Mouse (Mus musculus) neural tube, embryonic 10.5 days (tissue): ENCODE measurements around the gene Amd1.

ENCODE experiments used
- DNase-seq: peaks from one replicate; pipeline ENCODE4 v3.0.0-alpha.2; 2017; ENCODE audit warnings: low spot score; ENCODE audit errors: extremely low spot score

Gene Amd1

DNA sequence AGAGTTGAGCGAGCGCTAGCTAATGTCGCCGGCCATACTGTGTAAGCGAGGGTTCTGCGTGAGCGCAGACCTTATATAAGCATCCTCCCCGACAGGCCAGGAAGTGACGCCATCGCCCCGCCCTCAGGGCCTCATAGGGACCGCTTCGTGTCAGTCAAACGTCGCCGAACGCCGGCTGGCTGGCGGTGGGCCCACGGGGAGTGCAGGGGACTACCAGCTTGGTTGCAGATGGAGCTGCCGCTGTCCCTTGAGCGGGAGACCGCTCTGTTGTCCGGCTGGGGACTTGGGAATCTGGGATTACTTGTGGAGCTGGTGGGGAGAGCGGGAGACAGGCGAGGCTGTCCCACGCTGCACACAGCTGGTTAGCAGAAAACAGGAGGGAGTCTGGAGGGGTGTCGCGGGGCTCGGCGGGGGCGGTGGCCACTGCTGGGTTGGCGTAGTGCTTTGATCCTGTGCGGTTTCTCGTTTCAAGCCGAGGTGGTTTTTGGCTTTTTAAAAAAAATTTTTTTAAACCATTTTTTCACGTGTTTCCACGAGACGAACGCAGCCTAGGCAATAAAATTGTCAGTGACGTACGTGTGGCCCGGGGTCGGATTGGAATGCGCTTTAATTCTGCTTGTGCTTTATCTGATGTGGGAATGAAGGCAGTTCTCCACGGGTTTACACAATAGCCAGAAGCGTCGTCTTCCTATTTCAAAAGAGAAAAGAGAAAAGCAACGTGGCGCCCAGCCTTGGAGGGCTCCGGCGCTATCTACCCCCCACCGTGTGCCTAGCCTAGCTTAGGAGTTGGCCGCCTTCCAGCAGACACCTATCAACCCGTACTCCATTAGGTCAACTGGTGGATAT is at the start of gene Amd1:
Amd1 (minus strand) TSS at position 47 of the 846 bp plus-strand sequence.
- peak; percentile 99 for DNase-seq

DNA sequence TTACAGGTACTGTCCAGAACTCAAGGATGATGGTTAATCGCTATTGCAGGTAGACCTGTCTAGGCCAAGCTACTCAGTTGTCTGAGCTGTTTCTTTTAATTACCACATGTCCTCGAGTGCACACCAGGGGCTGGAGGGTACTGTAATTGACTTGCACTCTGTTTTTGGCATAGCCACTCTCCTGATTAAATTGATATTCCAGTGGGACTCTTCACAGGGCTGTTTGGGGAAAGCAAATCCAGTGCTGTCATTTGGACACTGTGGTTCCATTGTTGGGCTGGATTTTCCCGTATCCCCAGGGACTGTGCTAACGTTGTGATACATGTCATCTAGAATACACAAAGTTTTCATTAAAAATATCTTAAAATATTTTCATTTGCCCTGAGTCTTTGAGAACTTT is 49.2 kb upstream of the Amd1 start:
- no peak for DNase-seq

DNA sequence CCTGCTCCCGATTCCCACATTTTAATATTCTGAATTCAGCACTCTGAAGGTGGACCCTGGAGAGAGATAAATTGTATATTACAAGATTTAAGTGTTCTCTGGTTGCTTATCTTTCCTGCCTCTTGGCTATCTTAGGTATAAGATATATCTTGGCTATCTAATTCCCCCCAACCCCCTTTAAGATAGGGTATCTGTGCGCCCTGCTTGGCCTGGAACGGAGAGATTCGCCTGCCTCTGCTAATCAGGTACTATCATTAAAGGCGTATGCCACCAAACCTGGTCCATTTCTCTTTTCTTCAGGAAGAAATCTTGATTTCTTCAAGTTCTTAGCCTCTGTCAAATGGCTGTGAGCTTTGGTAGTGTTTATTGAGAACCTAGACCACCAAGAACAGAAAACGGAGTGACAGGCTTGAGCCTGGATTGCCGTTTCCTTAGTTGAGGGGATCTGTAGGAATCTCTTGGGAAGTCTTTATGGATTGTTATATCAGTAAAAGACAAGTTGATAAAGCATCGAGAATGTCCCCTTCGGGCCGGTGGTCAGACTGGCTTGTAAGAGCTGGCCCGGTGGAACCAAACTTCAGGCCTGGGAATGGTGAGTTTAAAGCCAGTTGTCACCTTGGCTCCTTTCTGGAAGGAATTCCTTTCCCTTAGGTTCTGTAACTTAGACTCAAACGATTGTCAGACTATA is 48.4 kb upstream of the Amd1 start:
- no peak for DNase-seq

DNA sequence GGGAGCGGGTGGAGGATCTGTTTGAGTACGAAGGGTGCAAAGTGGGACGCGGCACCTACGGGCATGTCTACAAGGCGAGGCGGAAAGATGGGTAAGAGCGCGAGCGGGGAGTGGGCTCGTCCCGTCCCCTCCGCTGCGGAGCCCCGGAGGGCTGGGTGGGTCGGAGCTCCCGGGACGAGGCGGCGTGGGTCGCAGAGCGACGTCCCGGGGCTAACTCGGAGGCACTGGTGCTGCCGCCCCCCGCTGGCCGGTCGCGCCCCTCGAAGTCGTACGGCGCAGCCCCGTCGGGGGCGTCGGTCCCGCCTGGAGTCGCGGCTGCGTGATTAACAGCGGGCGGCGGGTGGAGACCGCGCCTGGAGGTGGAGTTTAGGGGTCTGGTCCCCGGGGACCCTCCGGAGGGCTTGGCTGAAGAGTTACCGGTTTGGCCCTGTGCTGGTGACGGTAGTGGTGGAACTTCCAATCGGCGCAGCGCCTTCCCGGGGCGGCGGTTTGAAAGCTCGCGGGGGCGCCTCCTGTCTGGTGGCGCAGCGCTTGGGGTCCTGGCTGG is 47.7 kb upstream of the Amd1 start:
- peak; percentile 77 for DNase-seq

DNA sequence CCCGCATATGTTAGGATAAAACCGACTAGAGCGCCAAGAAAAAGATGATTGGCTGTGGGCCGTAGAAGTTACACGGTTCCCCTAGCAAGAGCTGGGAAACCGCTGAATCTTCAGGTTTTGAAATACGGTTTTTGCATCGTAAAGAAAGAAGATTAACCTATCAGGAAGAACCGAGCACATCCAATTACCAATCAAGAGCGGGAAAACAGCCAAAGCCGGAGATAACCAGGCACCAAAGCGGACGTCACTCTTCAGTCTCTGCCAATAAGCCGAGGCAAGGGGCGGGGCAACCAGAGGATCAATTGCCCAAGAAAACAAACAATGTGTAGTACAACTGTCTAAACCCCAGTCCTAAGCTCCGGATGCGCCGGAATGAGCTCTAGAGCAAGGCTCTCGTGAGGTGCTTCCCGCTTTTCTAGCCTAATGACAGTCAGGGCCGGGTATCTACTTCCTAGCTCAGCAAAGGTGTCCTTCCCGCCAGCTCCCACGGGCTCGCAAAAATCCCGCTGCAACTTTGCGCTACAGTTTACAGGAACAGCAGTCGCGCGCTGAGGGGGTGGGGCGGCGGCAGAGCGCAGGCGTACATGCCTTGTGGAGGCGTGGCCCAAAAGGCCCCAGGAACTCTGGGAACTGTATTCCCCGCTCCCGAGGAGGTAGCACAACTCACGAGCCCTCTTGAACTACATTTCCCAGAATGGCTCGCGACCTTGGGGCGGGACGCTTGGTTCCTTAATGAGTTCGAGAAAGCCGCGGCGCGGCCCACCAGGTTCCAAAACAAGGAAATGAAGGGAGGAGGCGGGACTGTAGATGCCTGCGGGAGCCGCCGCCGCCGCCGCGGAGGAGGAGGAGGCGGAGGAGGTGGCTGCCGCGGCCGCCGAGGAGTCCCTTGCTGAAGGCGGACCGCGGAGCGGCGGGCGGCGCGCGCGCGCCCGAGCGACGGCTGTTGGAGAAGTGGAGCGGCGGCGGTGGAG is 46.9 kb upstream of the Amd1 start:
- peak; percentile 95 for DNase-seq

DNA sequence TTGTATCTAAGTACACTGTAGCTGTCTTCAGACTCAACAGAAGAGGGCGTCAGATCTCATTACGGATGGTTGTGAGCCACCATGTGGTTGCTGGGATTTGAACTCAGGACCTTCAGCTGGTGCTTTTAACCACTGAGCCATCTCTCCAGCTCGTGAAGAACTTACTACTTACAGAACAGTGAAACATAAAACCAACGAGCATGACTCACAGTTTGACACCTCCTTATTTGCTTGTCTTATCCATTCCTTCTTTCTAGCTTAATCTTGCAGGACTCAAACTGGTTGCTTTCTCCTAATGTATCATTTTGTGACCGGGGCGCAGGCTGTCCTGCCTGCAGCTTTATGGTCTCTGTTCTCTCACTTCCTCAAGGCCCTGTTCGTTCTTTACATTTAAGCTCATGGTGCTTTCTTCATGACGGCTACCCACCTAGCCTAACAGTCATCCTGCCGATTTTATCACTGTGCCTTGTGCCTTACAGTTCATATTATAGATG is 45.5 kb upstream of the Amd1 start:
- DNase-seq = no peak

DNA sequence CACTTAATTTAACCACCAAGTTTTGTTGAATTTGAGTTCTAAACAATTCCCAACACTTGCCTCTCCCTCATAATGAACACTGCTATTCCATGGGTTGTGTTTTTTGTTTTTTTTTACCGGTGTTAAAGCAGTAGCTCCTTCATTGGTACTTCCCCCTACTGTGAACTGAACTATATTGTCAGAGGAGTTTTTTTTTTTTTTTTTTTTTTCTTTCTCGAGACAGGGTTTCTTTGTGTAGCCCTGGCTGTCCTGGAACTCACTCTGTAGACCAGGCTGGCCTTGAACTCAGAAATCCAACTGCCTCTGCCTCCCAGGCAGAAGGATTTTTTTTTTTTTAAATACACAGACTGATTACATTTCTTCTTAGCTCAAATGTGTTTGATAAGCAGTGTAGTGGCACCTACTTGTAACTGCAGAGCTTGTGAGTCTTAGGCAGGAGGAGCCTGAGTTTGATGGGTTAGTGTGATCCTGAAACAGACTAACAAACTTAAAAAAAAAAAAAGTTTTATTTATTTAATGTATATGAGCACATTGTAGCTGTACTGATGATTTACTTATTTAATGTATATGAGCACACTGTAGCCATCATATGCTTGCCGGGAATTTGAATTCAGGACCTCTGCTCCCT is 44.9 kb upstream of the Amd1 start:
- DNase-seq = no peak

DNA sequence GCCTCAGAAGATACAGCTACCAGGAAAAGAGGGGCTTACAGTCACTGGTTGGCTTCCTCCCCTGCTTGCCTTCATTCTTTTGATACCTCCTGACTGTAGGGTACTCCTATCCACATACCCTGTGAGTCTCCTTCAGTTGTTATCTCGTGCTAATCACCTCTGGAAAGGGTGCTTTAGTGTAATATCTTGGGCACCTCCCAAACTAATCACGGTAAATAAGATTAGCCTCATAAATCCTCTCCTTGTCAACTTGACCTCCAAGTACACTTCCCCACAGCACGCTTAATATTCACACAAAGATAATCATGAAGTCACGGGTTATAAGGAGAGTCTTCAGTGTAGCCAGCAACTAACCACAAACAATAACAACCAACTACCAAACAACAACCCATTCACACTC is 40.0 kb upstream of the Amd1 start:
- no peak for DNase-seq

DNA sequence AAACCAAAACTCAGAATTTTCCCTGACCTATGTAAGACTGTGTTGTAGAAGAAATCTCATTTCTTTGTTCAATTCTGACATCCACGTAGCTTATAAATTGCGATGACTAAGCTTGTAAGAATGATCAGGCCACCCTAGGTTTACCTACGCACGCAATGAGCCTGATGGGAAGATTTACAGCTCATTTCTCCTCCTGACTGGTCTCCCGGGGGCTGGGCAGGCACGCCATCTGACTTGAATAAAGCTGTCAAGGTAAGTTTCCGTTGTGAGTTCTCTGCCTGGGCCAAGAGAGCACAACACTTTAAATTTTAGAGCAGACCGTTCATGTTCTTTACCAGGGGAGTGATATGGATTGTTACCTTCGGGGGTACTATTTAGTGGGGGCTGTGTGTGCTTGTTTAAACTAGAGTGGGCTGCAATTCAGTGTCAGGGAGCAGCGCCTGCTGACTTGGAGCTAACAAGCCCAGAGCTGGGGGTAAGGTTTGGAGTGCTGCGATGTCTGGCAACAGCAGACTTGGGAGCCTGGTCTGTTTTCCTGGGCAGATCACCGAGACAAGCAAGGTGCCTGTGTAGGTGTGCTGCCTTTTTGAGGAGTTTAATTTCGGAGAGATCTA is 37.5 kb upstream of the Amd1 start, which contains the start of gene Cdk19:
Cdk19 (plus strand) TSS at position 214 of the 614 bp plus-strand sequence.
- no peak for DNase-seq

DNA sequence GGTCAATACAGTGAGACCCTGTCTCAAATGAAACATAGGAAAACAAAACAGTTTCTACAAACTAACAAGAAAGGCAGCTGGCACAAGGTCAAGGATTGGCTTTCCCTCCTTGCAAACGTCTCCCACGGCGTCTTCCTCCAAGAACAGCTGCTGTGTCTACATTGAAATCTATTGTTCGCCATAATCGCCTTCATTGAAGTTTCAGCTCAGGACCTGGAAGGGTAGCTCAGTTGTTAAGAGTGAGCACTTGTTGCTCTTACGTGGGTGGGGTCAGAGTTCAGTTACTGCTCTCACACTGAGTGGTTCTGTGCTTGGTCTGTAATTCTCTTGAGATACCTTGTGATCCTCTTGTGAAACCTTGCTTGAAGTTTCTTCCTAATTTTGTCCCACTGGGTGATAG is 30.9 kb upstream of the Amd1 start:
- DNase-seq = no peak

DNA sequence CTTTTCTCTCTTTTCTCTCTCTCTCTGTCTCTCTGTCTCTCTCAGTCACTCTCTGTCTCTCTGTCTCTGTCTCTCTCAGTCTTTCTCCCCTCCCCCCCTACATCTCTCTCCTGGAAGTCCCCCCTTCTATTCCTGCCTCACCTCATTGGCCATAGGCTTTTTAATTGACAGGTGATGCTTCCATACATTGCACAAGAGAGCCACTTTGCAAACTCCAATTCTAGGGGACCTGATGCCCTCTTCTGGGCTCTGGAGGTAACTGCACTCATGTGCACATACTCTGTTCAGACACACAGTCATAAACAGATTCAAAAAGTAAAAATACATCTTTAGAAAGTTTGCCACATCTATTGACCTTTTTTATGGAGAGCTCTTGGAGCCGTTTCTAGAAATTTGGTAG is 28.3 kb upstream of the Amd1 start:
- no peak for DNase-seq

DNA sequence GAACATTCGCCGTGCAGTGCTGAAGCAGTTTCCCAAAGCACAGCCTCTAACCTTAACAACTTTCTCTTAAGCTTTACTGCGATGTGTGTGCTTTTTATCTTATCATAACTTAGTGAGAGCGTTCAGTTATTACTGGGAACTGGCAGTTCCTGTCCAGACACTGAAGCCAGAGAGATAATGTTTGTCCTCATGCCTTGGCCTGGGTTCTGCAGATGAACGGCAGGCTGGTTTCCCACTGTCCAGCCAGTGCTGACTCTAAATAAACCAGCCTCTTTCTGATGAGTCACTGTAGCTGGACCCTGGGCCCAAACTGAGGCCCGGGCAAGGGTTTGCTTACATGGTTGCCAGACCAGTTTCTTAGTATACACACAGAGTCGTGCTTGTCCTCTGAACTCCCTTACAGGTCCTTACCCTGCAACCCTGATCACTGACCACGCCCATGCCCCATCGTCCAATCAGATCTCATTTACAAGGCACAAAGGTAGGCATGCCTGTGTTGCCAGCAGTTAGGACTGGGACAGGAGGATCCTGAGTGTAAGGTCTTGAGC is 26.1 kb upstream of the Amd1 start:
- no peak for DNase-seq

DNA sequence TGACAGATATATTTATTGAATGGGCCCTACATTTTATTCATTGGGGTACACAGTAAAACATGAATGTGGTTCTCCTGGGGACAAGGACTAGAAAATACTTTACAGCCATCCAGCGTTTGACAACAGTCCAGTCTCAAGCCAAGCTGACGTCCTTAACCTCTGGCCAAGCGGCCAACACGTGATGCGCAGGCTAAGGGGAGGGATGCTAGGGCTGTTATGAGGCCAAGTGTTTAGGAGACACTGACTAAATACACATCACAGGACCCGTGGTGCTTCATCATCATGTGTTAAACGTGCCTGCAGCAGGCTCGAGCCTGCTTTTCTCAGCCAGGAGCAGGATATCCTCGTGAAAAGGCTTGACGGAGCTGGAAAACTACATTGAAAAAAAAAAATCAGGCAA is 18.3 kb upstream of the Amd1 start:
- no peak for DNase-seq

DNA sequence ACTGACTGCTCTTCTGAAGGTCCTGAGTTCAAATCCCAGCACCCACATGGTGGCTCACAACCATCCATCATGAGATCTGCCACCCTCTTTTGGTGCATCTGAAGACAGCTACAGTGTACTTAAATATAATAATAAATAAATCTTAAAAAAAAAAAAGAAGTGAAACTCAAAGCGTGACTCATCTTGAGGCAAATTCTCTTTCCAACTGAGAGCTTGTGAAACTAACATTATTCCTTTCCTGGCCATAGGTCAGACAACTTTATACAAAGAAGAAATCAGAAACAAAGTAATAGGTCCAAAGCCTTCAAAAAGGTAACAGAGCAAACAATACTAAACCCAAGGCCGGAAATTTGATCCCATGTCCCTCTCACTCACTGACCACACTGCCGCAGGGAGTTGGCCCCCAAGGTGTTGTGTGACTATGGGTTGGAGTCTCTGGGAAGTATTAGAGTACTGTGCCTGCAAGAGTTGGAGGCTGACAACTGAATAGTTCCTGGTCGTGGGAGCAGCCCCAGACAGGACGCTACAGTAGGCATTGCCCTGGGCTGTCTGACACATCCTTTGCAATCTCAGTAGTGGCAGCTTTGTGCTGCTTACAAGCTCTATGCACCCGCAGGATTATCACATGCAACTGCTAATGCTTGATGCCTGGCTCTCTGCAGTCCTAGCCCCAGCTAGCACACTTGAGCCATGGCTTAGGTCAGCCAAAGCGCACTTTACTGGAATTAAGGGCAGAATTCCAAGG is 15.0 kb upstream of the Amd1 start:
- no peak for DNase-seq

DNA sequence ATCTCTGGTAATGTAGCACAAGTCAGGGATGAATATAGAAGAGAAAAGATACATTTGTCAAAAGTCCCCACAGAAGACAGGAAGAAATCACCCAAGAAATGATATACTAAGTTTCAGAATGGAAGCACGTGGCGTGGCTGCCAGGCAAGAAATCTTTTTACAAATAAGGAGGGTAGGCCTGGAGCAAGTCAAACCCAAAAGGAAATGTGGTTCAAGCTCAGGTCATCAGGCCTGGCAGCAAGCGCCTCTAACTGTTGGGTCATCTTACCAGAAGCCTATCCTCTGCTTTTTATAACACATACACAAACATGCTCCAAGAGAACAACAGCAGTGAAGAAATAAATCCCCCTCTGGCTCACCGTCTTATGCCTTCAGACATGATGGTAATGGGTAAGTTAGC is 10.8 kb upstream of the Amd1 start:
- no peak for DNase-seq

DNA sequence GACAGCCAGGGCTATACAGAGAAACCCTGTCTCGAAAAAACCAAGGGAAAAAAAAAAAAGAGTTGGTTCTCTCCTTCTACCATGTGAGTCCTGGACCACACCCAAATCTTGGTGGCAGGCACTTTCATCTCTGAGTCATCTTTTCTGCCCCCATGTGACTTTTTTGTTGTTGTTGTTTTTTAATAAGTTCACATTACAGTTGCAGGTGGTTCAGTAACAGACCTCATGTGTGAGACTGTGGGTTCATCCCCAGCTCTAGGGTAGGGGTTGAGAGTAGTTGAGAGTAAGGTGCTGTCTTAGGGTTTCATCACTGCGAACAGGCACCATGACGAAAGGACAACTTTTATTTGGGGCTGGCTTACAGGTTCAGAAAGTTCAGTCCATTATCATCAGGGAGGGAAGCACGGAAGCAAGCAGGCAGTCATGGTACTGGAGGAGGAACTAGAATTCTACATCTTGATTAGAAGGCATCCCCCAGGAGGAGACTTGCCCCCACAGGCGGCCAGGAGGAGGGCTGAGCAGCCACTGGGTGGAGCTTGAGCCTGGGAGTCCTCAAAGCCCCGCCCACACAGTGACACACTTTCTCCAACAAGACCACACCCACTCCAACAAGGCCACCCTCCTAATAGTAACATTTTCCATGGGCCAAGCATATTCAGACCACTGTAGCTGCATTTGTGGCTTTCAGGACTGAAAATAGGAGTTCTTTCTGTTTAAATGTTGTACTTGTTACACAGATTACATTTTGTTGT is 8.1 kb upstream of the Amd1 start:
- no peak for DNase-seq

DNA sequence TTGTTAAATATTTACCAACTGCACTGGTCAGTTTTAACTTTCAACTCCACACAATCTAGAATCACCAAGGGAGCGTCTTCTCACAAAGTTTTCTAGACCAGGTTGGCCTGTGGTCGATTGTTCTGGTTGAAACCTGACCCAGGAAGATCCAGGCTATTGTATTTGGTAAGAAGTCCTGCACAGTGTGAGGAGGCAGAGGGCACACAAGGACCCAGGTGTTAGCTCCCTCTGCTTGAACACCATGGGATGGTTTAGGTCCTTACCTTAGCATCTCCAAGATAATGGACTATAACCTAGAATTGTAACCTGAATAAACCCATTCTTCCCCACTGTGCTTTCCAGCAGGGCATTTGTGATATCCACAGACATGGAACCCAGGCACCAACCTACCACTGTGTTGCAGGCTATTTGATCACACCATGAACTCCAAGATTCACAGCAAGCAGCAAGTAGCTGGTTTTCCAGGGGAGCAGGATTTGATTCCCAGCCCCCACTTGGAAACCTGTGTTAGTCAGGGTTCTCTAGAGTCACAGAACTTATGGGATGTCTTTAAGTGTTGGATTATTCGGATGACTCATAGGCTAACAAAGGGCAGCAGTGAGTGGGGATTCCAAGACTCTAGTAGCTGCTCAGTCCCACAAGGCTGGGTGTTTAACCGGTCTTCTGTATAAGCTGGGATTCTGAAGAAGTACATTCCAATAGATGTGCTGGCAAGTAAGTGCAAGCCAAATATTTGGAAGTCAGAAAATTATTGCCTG is 6.0 kb upstream of the Amd1 start:
- DNase-seq = no peak

DNA sequence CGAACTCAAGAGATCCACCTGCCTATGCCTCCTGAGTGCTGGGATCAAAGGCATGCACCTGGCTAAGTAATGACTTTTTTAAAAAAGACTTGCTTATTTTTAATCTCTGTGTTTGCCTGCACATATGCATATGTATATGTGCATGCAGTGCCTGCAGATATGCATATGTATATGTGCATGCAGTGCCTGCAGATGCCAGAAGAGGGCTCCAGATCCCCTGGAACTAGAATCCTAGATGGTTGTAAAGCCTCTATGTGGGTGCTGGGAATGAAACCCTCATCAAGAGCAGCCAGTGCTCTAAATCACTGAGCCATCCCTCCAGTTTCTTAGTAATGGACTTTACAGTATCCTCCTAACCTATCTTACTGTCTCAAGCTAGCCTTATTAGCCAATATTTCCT is 4.0 kb upstream of the Amd1 start:
- DNase-seq = no peak
